Mouse (Mus musculus) embryo, embryonic 10 days (tissue): ENCODE measurements around the gene Olfr887.

Experiments
- DNase-seq: peaks from one replicate; pipeline ENCODE4 v3.0.0-alpha.2; 2015; ENCODE audit warnings: low spot score

Gene Olfr887

GRCm38 (mm10) chr9:38083772-38084171 is at the start of gene Olfr887:
Gene Olfr887 (plus strand): TSS chr9:38084072.
- no peak for DNase-seq

DNA sequence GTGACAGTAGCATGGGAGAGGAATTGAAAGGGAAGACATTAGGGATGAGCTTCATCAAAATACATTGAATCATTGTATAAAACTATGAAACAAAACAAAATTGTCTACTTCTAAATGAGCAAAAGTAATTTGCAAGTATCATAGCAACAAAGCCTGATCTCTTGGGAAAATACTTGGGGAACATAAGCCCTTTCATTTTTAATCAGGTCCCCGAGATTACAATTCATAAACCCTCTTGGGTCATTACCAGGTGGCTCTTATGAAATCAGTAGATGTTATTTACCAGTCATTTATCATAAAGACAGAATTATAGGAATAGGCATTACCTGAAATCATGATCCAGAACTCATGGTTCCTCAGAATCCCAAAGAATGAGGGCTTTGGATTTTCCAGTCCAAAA is 37.6 kb upstream of the Olfr887 start, which contains the start of gene Olfr884:
Gene Olfr884, plus strand, starts transcription at position 301 of the 400 bp plus-strand sequence.
- no peak for DNase-seq

DNA sequence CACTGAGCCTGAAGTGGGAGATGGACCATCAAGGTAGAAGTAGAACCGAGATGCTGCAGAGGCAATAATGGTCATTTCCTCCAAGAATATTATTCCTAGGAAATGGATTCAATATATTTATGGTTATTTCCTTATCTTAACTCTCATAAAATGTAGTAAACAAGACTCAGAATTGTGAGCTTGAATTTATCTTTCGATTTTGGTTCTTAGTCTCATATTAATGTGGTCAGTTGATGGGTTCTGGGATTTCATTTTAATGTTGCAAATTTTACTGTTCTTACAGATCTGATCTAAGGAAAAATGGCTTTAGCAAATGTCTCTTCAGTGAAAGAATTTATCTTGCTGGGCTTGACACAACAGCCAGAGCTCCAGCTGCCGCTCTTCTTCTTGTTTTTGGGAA is 22.9 kb upstream of the Olfr887 start, which contains the start of gene Olfr885:
Gene Olfr885, plus strand, starts transcription at position 301 of the 400 bp plus-strand sequence.
- no peak for DNase-seq

DNA sequence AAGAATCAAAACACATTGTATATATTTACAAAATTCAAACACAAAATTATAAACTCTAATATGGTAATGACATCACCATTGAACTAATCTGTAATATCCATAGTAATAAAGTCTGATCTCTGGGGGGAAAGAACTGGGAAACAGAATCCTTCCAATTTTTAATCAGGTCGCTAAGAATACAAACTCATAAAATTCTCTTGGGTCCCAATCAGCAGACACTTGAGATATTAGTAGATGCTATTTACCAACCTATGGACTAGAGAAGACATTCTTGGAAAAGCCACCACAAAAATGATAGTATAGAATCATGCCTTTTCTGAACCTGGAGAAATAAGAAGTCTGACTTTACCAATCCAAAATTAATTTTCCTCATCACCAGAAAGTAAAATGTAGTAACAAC is 24.0 kb downstream of the Olfr887 start, which contains the start of gene Olfr888:
Gene Olfr888, plus strand, starts transcription at position 301 of the 400 bp plus-strand sequence.
- no peak for DNase-seq

DNA sequence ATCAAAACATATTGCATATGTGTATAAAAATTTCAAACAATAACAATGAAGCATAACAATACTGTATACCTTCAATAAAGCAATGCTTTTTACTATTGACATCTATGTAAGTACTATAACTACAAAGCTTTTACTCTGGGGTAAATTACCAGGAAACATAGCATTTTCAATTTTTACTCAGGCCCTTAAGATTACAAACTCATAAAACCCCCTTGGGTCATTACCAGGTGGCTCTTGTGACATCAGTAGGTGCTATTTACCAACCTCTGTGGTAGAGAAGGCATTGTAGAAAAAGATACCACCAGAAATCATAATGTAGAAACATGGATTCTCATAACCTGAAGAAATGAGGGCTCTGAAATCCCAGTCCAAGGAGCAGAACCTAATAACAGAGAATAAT is 31.0 kb downstream of the Olfr887 start, which contains the start of gene Olfr889:
Gene Olfr889, plus strand, starts transcription at position 301 of the 400 bp plus-strand sequence.
- DNase-seq = no peak
